Mouse (Mus musculus) kidney, adult 8-10 months (tissue): ENCODE measurements around the gene Hectd3.

Source experiments
- DNase-seq, 2 experiments: peaks; one replicate each; pipeline ENCODE4 v3.0.0; 2022

Gene Hectd3

GRCm38 (mm10) chr4:116995131-116995797 lies at the start of gene Hectd3:
Hectd3 (plus strand) TSS chr4:116995317.
- peak; percentile 63 to 65 for DNase-seq

GRCm38 (mm10) chr4:116951642-116952041 lies 43.5 kb upstream of the Hectd3 start:
- DNase-seq: peak; percentile 5 to 22

GRCm38 (mm10) chr4:116954951-116955350 lies 40.2 kb upstream of the Hectd3 start:
- DNase-seq: no peak

GRCm38 (mm10) chr4:116976503-116976902 lies 18.6 kb upstream of the Hectd3 start:
- DNase-seq: no peak

GRCm38 (mm10) chr4:116985681-116986080 lies 9.4 kb upstream of the Hectd3 start:
- DNase-seq: no peak

GRCm38 (mm10) chr4:116986400-116987121 lies 8.6 kb upstream of the Hectd3 start:
- DNase-seq: peak; percentile 81

GRCm38 (mm10) chr4:116987122-116987456 lies 8.0 kb upstream of the Hectd3 start:
- no peak for DNase-seq

GRCm38 (mm10) chr4:116989731-116990130 lies 5.4 kb upstream of the Hectd3 start:
- no peak for DNase-seq

- DNase-seq: peak; percentile 70 to 91
These were observed 3.8 kb upstream of the Hectd3 start for GRCm38 (mm10) chr4:116991366-116991765.

- DNase-seq: peak; percentile 97 to 98
These were observed 1.2 kb upstream of the Hectd3 start, which contains the start of gene Urod for GRCm38 (mm10) chr4:116993672-116994621. Urod (minus strand) TSS chr4:116994413.

GRCm38 (mm10) chr4:116995798-116996135 lies 650 bp downstream of the Hectd3 start:
- DNase-seq: peak; percentile 81 to 84

GRCm38 (mm10) chr4:116999513-117000154 lies 4.5 kb downstream of the Hectd3 start:
- no peak for DNase-seq

- DNase-seq: no peak
These were observed 6.8 kb downstream of the Hectd3 start for GRCm38 (mm10) chr4:117001957-117002356.

GRCm38 (mm10) chr4:117002543-117003521 lies 7.7 kb downstream of the Hectd3 start:
- DNase-seq: peak; percentile 86 to 87

- DNase-seq: no peak
These were observed 9.5 kb downstream of the Hectd3 start for GRCm38 (mm10) chr4:117004649-117005048.

GRCm38 (mm10) chr4:117005611-117006400 lies 10.7 kb downstream of the Hectd3 start:
- no peak for DNase-seq

- no peak for DNase-seq
These were observed 11.9 kb downstream of the Hectd3 start for GRCm38 (mm10) chr4:117007058-117007457.

- DNase-seq: no peak
These were observed 15.1 kb downstream of the Hectd3 start for GRCm38 (mm10) chr4:117010231-117010630.

GRCm38 (mm10) chr4:117013596-117013995 lies 18.5 kb downstream of the Hectd3 start:
- DNase-seq: no peak

GRCm38 (mm10) chr4:117014901-117015415 lies 19.8 kb downstream of the Hectd3 start:
- no peak for DNase-seq
